Mouse (Mus musculus) ES-E14 (cell line): ENCODE measurements at regions not wholly inside any gene's neighbourhood (a gene's known extent, or its start where the extent isn't known, plus 50 kb on each side); places are given as distances from the start of the nearest gene placed in this dataset.

Experiments
- CHD2 ChIP-seq: IDR thresholded peaks from 2 replicates; pipeline ENCODE4 v1.6.1; 2014; ENCODE audit warnings: mild to moderate bottlenecking, low read depth, low read length, inconsistent platforms
- HCFC1 ChIP-seq: IDR thresholded peaks from 2 replicates; pipeline ENCODE4 v1.6.1; 2012; ENCODE audit warnings: low read length, inconsistent platforms, borderline replicate concordance; ENCODE audit not compliant: insufficient read depth
- MAFK ChIP-seq: IDR thresholded peaks from 2 replicates; pipeline ENCODE4 v1.6.1; 2014; ENCODE audit warnings: mild to moderate bottlenecking, low read depth, low read length, inconsistent platforms; ENCODE audit not compliant: insufficient read depth
- ZC3H11A ChIP-seq: IDR thresholded peaks from 2 replicates; pipeline ENCODE4 v1.6.1; 2012; ENCODE audit warnings: low read depth, mild to moderate bottlenecking, inconsistent platforms, low read length, borderline replicate concordance
- ZNF384 ChIP-seq: IDR thresholded peaks from 2 replicates; pipeline ENCODE4 v1.6.1; 2012; ENCODE audit warnings: low read depth, low read length, inconsistent platforms

- TF ChIP-seq HCFC1, result no peak
- TF ChIP-seq CHD2, result no peak
- TF ChIP-seq ZNF384, result no peak
- no peak for TF ChIP-seq MAFK
- 0 out of 2 replicates have a peak, but pooled peaks have one; percentile 50 for TF ChIP-seq ZC3H11A
Measured at GRCm38 (mm10) chr2:57698659-57699061, 299.0 kb upstream of the Galnt5 start.
